Mouse (Mus musculus) stomach, postnatal 0 days (tissue): Measurements from ENCODE around the gene Zdhhc12.

Experiments used
- CTCF ChIP-seq: IDR thresholded peaks from 2 replicates; pipeline ENCODE4 v1.5.1; 2016; ENCODE audit warnings: antibody characterized with exemption, low read depth, mild to moderate bottlenecking, moderate library complexity
- EP300 ChIP-seq: optimal IDR thresholded peaks from 2 replicates; pipeline ENCODE3; 2016; ENCODE audit warnings: antibody characterized with exemption

GRCm38 (mm10) chr2:30123729-30124471 lies 30.5 kb upstream of the Zdhhc12 start:
- TF ChIP-seq CTCF (no peak), EP300 (no peak)
